Mouse (Mus musculus) cerebellum, adult 2 months (tissue): ENCODE measurements at regions not wholly inside any gene's neighbourhood (a gene's known extent, or its start where the extent isn't known, plus 50 kb on each side); places are given as distances from the start of the nearest gene placed in this dataset.

Experiments used
- CTCF ChIP-seq: fragments of 200-500 bp; IDR thresholded peaks from 2 replicates; pipeline ENCODE4 v1.5.1; 2011; ENCODE audit warnings: low read depth, mild to moderate bottlenecking, control low read depth, low read length, moderate library complexity, borderline replicate concordance; ENCODE audit not compliant: insufficient read depth
- POLR2A ChIP-seq: fragments of 200-500 bp; IDR thresholded peaks from 2 replicates; pipeline ENCODE4 v1.6.1; 2011; ENCODE audit warnings: low read length, control low read depth, borderline replicate concordance; ENCODE audit not compliant: insufficient read depth

GRCm38 (mm10) chr12:8417127-8417790 is 82.5 kb downstream of the Rhob start:
- TF ChIP-seq CTCF = no peak
- no peak for TF ChIP-seq POLR2A
